Mouse (Mus musculus): ENCODE data around the gene Iqschfp. TPM values are rescaled to one million over a fixed set of nuclear protein-coding genes. Genes with fewer than 3 reads are reported as not detected.

The Iqschfp gene
- polyA plus RNA-seq (2012; rRNA removed; ENCODE audit: low replicate concordance) = not detected in 2 replicates

DNA sequence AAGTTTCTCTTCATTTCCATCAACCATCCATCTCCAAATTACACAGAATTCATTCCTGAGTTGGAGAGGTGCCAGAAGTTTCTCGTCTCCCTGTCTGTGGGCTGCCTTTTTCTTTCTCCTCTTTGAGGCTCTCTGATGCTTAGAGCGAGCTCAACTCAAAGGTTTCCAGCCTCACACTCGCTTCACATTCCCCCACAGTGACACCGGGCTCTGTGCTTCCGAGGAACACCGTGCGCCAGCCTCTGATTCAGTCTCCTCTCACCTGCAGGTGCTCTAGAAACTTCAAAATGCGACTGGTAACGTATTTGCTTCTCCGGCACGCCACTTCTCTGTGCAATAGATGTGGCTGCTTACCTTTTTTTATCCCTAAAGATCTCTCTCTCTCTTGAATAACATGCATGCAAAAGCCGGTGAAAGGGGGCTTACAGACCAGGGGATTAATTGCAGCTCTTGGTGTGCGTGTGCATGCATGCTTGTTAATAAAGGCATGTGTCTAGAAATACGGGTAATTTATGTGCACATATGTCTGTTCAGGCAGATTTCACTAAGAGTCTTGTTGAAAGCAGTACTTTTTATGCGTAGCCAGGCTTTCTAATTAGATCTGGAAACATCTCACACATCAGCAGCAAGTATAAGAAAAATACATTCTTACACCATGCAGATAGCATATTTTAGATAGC lies at the start of gene Iqschfp, which contains the start of gene Iqcj:
Gene Iqschfp (plus strand): TSS at position 207 of the 680 bp plus-strand sequence.
Gene Iqcj (plus strand): TSS at position 195 of the 680 bp plus-strand sequence.

DNA sequence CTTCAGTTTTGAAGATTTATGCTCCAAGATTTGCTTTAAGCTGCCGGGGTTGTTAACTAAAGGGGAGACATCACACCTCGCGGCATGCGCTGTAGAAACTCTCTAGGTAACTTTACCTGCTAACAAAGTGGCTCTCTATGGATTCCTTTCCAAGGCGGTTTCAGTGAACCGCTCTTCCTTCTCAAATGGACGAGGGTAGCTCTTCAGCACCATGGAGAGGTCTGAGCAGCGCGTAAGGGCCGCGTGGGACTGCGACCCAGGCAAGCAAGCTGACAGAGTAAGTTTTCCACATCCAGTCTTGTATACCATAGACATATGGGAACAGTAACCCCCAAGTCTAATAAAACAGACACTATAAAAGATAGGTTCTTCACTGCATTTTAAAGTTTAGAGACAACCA lies 172.7 kb downstream of the Iqschfp start, which contains the start of gene Schip1:
Gene Schip1 (plus strand): TSS at position 72 of the 400 bp plus-strand sequence.

Other genes starting within 250 kb of the Iqschfp start
- not detected in 2 replicates for gene Iqcj, start within 50 bp of the Iqschfp start, polyA plus RNA-seq (2012; rRNA removed; ENCODE audit: low replicate concordance)
- gene Schip1, start 172.6 kb downstream of the Iqschfp start, polyA plus RNA-seq (2012; rRNA removed; ENCODE audit: low replicate concordance) = 6.6 and 19.1 TPM in 2 replicates